Comparison of ENCODE assay signal across 8 mouse cellular contexts in the genomic region with DNA sequence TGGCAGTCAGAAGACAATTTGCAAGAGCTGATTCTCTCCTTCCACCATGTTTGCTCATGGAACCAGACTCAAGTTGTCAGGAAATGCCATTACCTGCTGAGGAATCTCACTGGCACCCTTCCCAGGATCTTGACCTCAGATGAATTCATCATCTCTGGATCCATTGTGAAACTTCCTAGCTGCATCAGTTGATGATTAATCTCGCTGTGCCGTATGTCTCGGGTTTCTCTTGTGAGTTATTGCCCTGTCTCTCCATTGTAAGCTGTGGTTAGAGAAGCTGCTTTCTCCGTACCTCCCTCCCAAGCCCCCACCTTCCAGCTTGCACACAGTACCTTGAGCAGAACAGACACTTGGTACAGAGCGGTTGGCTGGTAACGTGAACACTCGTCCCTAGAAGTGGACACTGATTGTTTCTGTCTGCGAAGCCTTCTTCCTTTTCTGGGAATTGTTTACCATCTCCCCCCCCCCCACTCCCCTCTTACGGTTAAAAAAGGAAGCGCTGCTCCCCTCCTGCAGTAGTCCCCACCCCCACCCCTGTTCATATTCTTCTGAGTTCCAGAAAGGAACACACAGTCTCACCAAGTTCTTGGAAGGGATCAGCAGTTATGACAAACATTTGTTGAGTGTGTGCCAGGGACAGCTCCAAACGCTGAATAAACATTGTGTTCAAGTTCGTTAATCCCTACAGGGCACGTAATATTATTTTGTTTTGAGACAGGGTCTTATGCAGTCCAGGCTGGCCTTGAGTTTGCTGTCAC. TPM values are rescaled to one million over a fixed set of nuclear protein-coding genes. Genes with fewer than 3 reads are reported as not detected.
DNase-seq lines count a peak whose midpoint lies in the region; ATAC-seq and TF ChIP-seq lines count a peak whose summit lies in the region.

No protein-coding gene starts in this region.

- 50% methylated on average over 13 of the region's 13 CpGs for WGBS in heart, embryonic 10.5 days
- WGBS in heart, postnatal 0 days: 28% methylated on average over 13 of the region's 13 CpGs
- WGBS in thymus, adult 2 months: 12% methylated on average over 13 of the region's 13 CpGs

- TF ChIP-seq EP300 in heart, postnatal 0 days (IDR thresholded peaks at IDR 0.05; ENCODE audit: low read depth): no peak

- TF ChIP-seq CTCF in heart, postnatal 0 days (IDR thresholded peaks at IDR 0.05; ENCODE audit: low read depth): no peak
- TF ChIP-seq CTCF in thymus, adult 2 months (IDR thresholded peaks at IDR 0.05; ENCODE audit: borderline replicate concordance, control insufficient read depth, extremely low read depth, insufficient read depth, low read length, poor library complexity): no peak

- H3K9ac ChIP-seq in heart, postnatal 0 days (replicated peaks; ENCODE audit: low read depth, low read length): no peak overlapping the region

- no peaks in the 10 kb centered on the region for H3K27me3 ChIP-seq in heart, embryonic 10.5 days (ENCODE audit: insufficient read depth, poor library complexity, severe bottlenecking)
- no peaks in the 10 kb centered on the region for H3K27me3 ChIP-seq in heart, postnatal 0 days (ENCODE audit: control insufficient read depth, insufficient read depth, low read length)
- H3K27me3 ChIP-seq in thymus, adult 2 months (ENCODE audit: control insufficient read depth, insufficient read depth, low read length): no peaks in the 10 kb centered on the region

- peak overlapping the region; percentile 46 for H3K4me2 ChIP-seq in heart, postnatal 0 days (ENCODE audit: low read depth, low read length)

- no peak overlapping the region for H3K27ac ChIP-seq in heart, embryonic 10.5 days
- peak overlapping the region; percentile 60 for H3K27ac ChIP-seq in heart, postnatal 0 days (ENCODE audit: low read depth)
- H3K27ac ChIP-seq in thymus, adult 2 months (ENCODE audit: control insufficient read depth, insufficient read depth, low read length): no peak overlapping the region

- DNase-seq in heart, adult 11 months: peak; percentile 94
- no peak for DNase-seq in heart, embryonic 10.5 days (ENCODE audit: low spot score)
- DNase-seq in adrenal gland, postnatal 14 days: peak; percentile 86
- DNase-seq in heart, postnatal 0 days (ENCODE audit: low spot score): no peak
- peak; percentile 64 to 77 for DNase-seq in kidney, postnatal 4 days
- DNase-seq in testis, postnatal 14 days (ENCODE audit: low spot score): peak; percentile 62
- DNase-seq in retina, embryonic 14.5 days (ENCODE audit: low spot score): no peak
- no peak for DNase-seq in thymus, adult 2 months

- TF ChIP-seq POLR2A in thymus, adult 2 months (IDR thresholded peaks at IDR 0.05; ENCODE audit: control insufficient read depth, extremely low read depth, insufficient read depth, low read length, poor library complexity): no peak

- peaks cover 3% of the 10 kb centered on the region for H3K4me1 ChIP-seq in heart, embryonic 10.5 days
- H3K4me1 ChIP-seq in heart, postnatal 0 days (ENCODE audit: control insufficient read depth, insufficient read depth): peaks cover 10% of the 10 kb centered on the region; the same call in 1 of the 2 replicates
- 0 out of 2 replicates have a peak, but pooled peaks cover 2% of the 10 kb centered on the region for H3K4me1 ChIP-seq in thymus, adult 2 months (replicated peaks; ENCODE audit: control insufficient read depth, insufficient read depth, low read length)

- peaks cover 4% of the 10 kb centered on the region; the same call in 1 of the 2 replicates for H3K9me3 ChIP-seq in heart, embryonic 10.5 days
- 0 out of 2 replicates have a peak, but pooled peaks cover 3% of the 10 kb centered on the region for H3K9me3 ChIP-seq in heart, postnatal 0 days (replicated peaks; ENCODE audit: control insufficient read depth, low read length)

- H3K4me3 ChIP-seq in heart, embryonic 10.5 days: no peak overlapping the region
- peak overlapping the region; percentile 7 for H3K4me3 ChIP-seq in heart, postnatal 0 days (ENCODE audit: low read depth, low read length)
- no peak overlapping the region for H3K4me3 ChIP-seq in thymus, adult 2 months (ENCODE audit: control insufficient read depth, insufficient read depth, low read length)

- ATAC-seq in heart, postnatal 0 days (ENCODE audit: insufficient read depth, low read depth): peak; percentile 60

- H3K36me3 ChIP-seq in heart, embryonic 10.5 days: 0 out of 2 replicates have a peak, but pooled peaks cover 2% of the 10 kb centered on the region
- H3K36me3 ChIP-seq in heart, postnatal 0 days (replicated peaks; ENCODE audit: control insufficient read depth, insufficient read depth, low read length): no peaks in the 10 kb centered on the region
- H3K36me3 ChIP-seq in thymus, adult 2 months (ENCODE audit: control insufficient read depth, insufficient read depth, low read length): no peaks in the 10 kb centered on the region

RNA-seq across cellular contexts. Expression of gene Mchr1, which starts 12.5 kb away (rescaled TPM):
- polyA plus RNA-seq in heart, embryonic 10.5 days (2016; fragmentation: Nextera tagmentation; extraction: Ambion mirVana): 0.10 and 0.48 TPM in 2 replicates
- total RNA-seq in adrenal gland, postnatal 14 days (2021): 0.26 and 0.33 TPM in 2 replicates
- 4.2 TPM in 1 of 2 replicates, not detected in the other for total RNA-seq in heart, postnatal 0 days (2014; rRNA removed; ENCODE audit: low replicate concordance)
- polyA plus RNA-seq in heart, postnatal 0 days (2015; fragmentation: Nextera tagmentation; extraction: Ambion mirVana): not detected in 2 replicates
- 0.18 TPM in 1 of 2 replicates, not detected in the other for polyA plus RNA-seq in thymus, adult 2 months (2012; rRNA removed)

RNA-seq across cellular contexts. Expression of gene Mrtfa, which starts 57.2 kb away (rescaled TPM):
- 18.3 and 26.9 TPM in 2 replicates for polyA plus RNA-seq in heart, embryonic 10.5 days (2016; fragmentation: Nextera tagmentation; extraction: Ambion mirVana)
- total RNA-seq in adrenal gland, postnatal 14 days (2021): 23.4 and 32.1 TPM in 2 replicates
- total RNA-seq in heart, postnatal 0 days (2014; rRNA removed; ENCODE audit: low replicate concordance): 11.4 and 26.0 TPM in 2 replicates
- 4.9 and 5.8 TPM in 2 replicates for polyA plus RNA-seq in heart, postnatal 0 days (2015; fragmentation: Nextera tagmentation; extraction: Ambion mirVana)
- polyA plus RNA-seq in thymus, adult 2 months (2012; rRNA removed): 114 and 127 TPM in 2 replicates

Comparison
In these comparisons a context has a peak if more than half of its experiments do, and no peak if none do; other contexts are left out.
1. DNase-seq: peak in heart, adult 11 months (single experiment), adrenal gland, postnatal 14 days (single experiment), kidney, postnatal 4 days (2 of 2) and testis, postnatal 14 days (single experiment); none in heart, embryonic 10.5 days (single experiment), heart, postnatal 0 days (single experiment), retina, embryonic 14.5 days (single experiment) and thymus, adult 2 months (single experiment).